Mouse (Mus musculus) bone marrow macrophage, adult 2 months (primary cell): ENCODE data around the gene Ptp4a2. TPM values are rescaled to one million over a fixed set of nuclear protein-coding genes. Genes with fewer than 3 reads are reported as not detected.
A peak's percentile ranks its signal among the peaks of the same experiment; 100 is the strongest.
"Not testable (repeated sequence)": the region's sequence is repeated elsewhere in the genome, so short reads cannot be mapped to it uniquely, and the experiment has no call there.

Source experiments
- H3K27ac ChIP-seq: 2 replicates; pipeline ENCODE4 v1.5.1; 2012; ENCODE audit warnings: low read depth, low read length; ENCODE audit not compliant: insufficient read depth
- H3K4me1 ChIP-seq: 2 replicates; pipeline ENCODE4 v1.6.1; 2012; ENCODE audit warnings: low read length; ENCODE audit not compliant: control insufficient read depth, insufficient read depth
- H3K4me3 ChIP-seq: 2 replicates; pipeline ENCODE4 v1.5.1; 2012; ENCODE audit warnings: mild to moderate bottlenecking, low read length, moderate library complexity; ENCODE audit not compliant: insufficient read depth
- CTCF ChIP-seq: IDR thresholded peaks from 2 replicates; pipeline ENCODE4 v1.5.1; 2012; ENCODE audit warnings: low read depth, mild to moderate bottlenecking, low read length, moderate library complexity
- POLR2A ChIP-seq: IDR thresholded peaks from 2 replicates; pipeline ENCODE4 v1.6.1; 2012; ENCODE audit warnings: mild to moderate bottlenecking, low read depth, low read length, borderline replicate concordance
- polyA plus RNA-seq: library from polyadenylated mRNA; stranded (reverse); fragments of >200 nt; gene quantifications from 2 replicates; pipeline ENCODE4 v1.2.4, GENCODE M21; 2012; ENCODE audit not compliant: missing spikeins, insufficient read depth, insufficient read length

The Ptp4a2 gene
- polyA plus RNA-seq, 1 experiment: 365 TPM

- H3K4me1 ChIP-seq: peaks cover 30% of the 10 kb centered on the region
- no peak overlapping the region for H3K4me3 ChIP-seq
- TF ChIP-seq POLR2A (no peak), CTCF (no peak)
- H3K27ac ChIP-seq: no peak overlapping the region
Observed at GRCm38 (mm10) chr4:129878656-129879145, 67.7 kb downstream of the Ptp4a2 start.

GRCm38 (mm10) chr4:129879206-129879780 is 68.3 kb downstream of the Ptp4a2 start:
- TF ChIP-seq CTCF: no peak
- no peak for TF ChIP-seq POLR2A
- Histone ChIP-seq H3K4me1 (peaks cover 35% of the 10 kb centered on the region), H3K27ac (no peak overlapping the region), H3K4me3 (no peak overlapping the region)

GRCm38 (mm10) chr4:129880615-129881014 is 69.6 kb downstream of the Ptp4a2 start:
- Histone ChIP-seq H3K4me1 (peaks cover 39% of the 10 kb centered on the region), H3K27ac (no peak overlapping the region), H3K4me3 (no peak overlapping the region)
- TF ChIP-seq CTCF (no peak), POLR2A (no peak)

GRCm38 (mm10) chr4:129881661-129882060 is 70.6 kb downstream of the Ptp4a2 start:
- no peak overlapping the region for H3K4me3 ChIP-seq
- H3K27ac ChIP-seq: peak overlapping the region; percentile 98
- H3K4me1 ChIP-seq: peaks cover 38% of the 10 kb centered on the region
- TF ChIP-seq CTCF (no peak), POLR2A (no peak)

GRCm38 (mm10) chr4:129882555-129883293 is 71.7 kb downstream of the Ptp4a2 start:
- Histone ChIP-seq H3K4me3 (peak overlapping the region; percentile 47), H3K27ac (peak overlapping the region; percentile 98), H3K4me1 (peaks cover 30% of the 10 kb centered on the region)
- TF ChIP-seq POLR2A (no peak), CTCF (no peak)

GRCm38 (mm10) chr4:129884041-129884930 is 73.3 kb downstream of the Ptp4a2 start:
- Histone ChIP-seq H3K4me3 (peak overlapping the region; percentile 34; the same call in 1 of the 2 replicates), H3K4me1 (peaks cover 27% of the 10 kb centered on the region), H3K27ac (peak overlapping the region; percentile 98)
- TF ChIP-seq CTCF (no peak), POLR2A (no peak)

- Histone ChIP-seq H3K4me1 (peaks cover under 1% of the 10 kb centered on the region), H3K27ac (no peak overlapping the region), H3K4me3 (no peak overlapping the region)
- TF ChIP-seq POLR2A (no peak), CTCF (no peak)
Observed at GRCm38 (mm10) chr4:129889661-129890060, 78.6 kb downstream of the Ptp4a2 start.

- TF ChIP-seq CTCF (no peak), POLR2A (no peak)
- Histone ChIP-seq H3K27ac (no peak overlapping the region), H3K4me3 (no peak overlapping the region), H3K4me1 (no peaks in the 10 kb centered on the region)
Observed at GRCm38 (mm10) chr4:129890094-129890493, 79.1 kb downstream of the Ptp4a2 start.

GRCm38 (mm10) chr4:129894861-129895260 is 83.8 kb downstream of the Ptp4a2 start:
- H3K4me3 ChIP-seq: no peak overlapping the region
- no peaks in the 10 kb centered on the region for H3K4me1 ChIP-seq
- no peak for TF ChIP-seq POLR2A
- no peak for TF ChIP-seq CTCF
- H3K27ac ChIP-seq: no peak overlapping the region

GRCm38 (mm10) chr4:129898815-129899214 is 87.8 kb downstream of the Ptp4a2 start:
- H3K27ac ChIP-seq, H3K4me3 ChIP-seq, H3K4me1 ChIP-seq: not testable (repeated sequence)

Other genes with a start within 250 kb of the Ptp4a2 start
- gene Lck, start 237.6 kb upstream of the Ptp4a2 start, polyA plus RNA-seq: 0.68 TPM in 1 of 2 replicates, not detected in the other
- 1.2 and 2.6 TPM in 2 replicates for gene Fam167b, start 232.7 kb upstream of the Ptp4a2 start, polyA plus RNA-seq
- 105 and 119 TPM in 2 replicates for gene Eif3i, start 210.6 kb upstream of the Ptp4a2 start, polyA plus RNA-seq
- 137 and 140 TPM in 2 replicates for gene Tmem234, start 210.6 kb upstream of the Ptp4a2 start, polyA plus RNA-seq
- gene Dcdc2b, start 197.0 kb upstream of the Ptp4a2 start, polyA plus RNA-seq: 1.8 and 2.3 TPM in 2 replicates
- 13.6 and 14.0 TPM in 2 replicates for gene Iqcc, start 192.1 kb upstream of the Ptp4a2 start, polyA plus RNA-seq
- 39.0 and 42.3 TPM in 2 replicates for gene Ccdc28b, start 187.3 kb upstream of the Ptp4a2 start, polyA plus RNA-seq
- gene Txlna, start 170.2 kb upstream of the Ptp4a2 start, polyA plus RNA-seq: 39.8 and 45.7 TPM in 2 replicates
- 35.1 and 42.0 TPM in 2 replicates for gene Kpna6, start 138.5 kb upstream of the Ptp4a2 start, polyA plus RNA-seq
- gene Tmem39b, start 114.4 kb upstream of the Ptp4a2 start, polyA plus RNA-seq: 10.7 and 12.8 TPM in 2 replicates
- 67.0 and 67.1 TPM in 2 replicates for gene Khdrbs1, start 68.9 kb upstream of the Ptp4a2 start, polyA plus RNA-seq
- gene Spocd1, start 118.0 kb downstream of the Ptp4a2 start, polyA plus RNA-seq: not detected in 2 replicates
- not detected in 2 replicates for gene Adgrb2, start 173.7 kb downstream of the Ptp4a2 start, polyA plus RNA-seq
- 0.48 and 1.1 TPM in 2 replicates for gene Col16a1, start 236.6 kb downstream of the Ptp4a2 start, polyA plus RNA-seq